Mouse (Mus musculus): ENCODE results near the gene Pcdh9. TPM values are rescaled to one million over a fixed set of nuclear protein-coding genes. Genes with fewer than 3 reads are reported as not detected.
A peak's percentile ranks its signal among the peaks of the same experiment; 100 is the strongest.

Gene Pcdh9
- total and polyA plus RNA-seq, 2 experiments: 0.01 to 0.37 TPM

DNA sequence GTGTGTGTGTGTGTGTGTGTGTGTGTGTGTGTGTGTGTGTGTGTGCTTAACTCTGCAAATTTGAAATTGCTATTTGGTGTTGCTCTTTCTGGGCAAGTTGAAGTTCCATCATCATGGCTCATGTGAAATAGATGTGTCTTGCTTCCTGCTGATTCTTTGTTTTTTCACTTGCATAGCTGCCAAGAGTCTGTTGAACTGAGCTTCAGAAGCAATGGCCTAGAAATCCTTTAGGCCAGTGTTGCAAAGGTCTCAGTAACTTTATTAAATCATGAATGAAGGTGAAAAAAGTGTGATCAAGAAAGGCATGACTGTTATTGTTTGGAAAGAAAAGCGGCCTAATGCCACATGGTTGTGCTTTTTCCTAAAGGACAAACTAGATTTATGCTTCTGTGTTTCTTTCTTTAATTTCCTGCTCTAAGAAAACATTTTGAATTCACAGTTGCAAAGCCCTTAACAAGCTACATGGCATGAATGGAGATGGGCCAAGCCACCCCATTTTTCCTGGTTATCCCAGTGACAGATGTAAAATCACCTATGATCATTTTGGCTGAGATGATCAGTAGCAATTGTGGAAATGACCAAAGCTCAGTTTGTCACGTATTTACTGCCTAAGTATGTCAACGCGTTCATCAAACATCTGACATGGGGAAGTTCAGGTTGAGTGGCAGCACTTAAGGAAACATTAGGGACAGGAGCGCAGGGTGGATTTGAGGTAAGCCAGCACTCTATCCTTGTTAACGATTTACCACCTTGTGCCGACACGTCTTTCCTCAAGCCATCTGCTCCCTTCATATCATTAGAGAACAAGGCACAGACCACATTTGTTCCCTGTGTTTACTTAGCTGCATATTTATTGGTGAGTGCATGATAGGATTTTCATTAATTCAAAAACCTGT, 850.9 kb downstream of the Pcdh9 start:
- Histone ChIP-seq H3K36me3 (ENCODE audit: control insufficient read depth, insufficient read depth, low read length) (no peaks in the 10 kb centered on the region), H3K27ac (replicated peaks; ENCODE audit: insufficient read depth, low read depth, low read length) (no peak overlapping the region), H3K4me1 (ENCODE audit: control insufficient read depth, insufficient read depth, low read length) (no peaks in the 10 kb centered on the region), H3K4me3 (ENCODE audit: insufficient read depth, low read depth, low read length) (no peak overlapping the region), H3K9ac (ENCODE audit: low read depth, low read length) (no peak overlapping the region), H3K79me2 (ENCODE audit: control insufficient read depth, insufficient read depth, low read length) (no peaks in the 10 kb centered on the region), H3K27me3 (ENCODE audit: control insufficient read depth, insufficient read depth, low read length) (no peaks in the 10 kb centered on the region)
- 82% methylated on average over 8 of the region's 8 CpGs for WGBS
- peak; percentile 33 for DNase-seq (ENCODE audit: extremely low read depth, low read depth, low spot score)
- TF ChIP-seq CTCF (IDR thresholded peaks at IDR 0.05; ENCODE audit: low read depth, low read length): no peak
- no peak for TF ChIP-seq POLR2A (IDR thresholded peaks at IDR 0.05; ENCODE audit: extremely low read depth, insufficient read depth, low read length)

DNA sequence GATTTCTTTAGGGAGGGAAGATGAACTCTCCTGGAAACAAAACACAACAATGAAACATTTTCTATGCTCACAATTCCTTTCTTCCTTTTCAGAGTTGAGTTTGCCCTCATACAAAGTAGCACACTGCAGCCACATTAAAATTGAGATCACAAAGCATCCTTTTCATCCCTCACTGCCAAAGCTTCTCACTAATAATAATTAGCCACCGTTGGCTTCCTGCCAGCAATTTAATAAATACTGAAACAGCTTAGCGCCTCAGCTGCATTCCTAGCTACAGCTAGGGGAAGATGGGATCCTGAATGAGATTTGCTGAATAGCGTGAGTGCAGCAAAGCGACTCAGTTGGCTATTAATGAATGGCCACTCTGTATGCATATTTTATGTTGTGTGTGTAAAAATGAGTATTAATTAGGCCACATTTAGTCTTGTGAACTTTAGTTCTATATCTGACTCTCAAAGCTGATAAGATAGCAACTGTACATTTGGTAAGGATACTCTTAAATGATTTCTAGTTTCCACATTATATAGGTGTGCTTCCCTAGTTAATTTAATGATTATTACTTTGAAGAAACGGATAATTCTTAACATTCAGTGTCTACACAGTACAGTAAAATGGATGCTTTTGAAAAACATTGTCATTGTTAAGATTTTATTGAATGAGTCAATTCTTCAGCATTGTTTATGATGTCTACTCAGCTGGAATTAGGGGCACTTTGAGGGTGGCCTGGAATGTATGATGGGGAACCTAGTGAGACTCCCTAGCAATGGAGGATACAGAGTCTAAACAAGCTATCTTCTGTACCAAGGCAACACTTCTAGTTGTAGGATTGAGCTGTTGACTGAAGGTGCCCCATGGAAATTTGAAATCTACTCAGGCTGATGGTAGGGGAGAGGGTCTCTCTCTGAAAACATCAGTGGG, 881.1 kb downstream of the Pcdh9 start:
- H3K4me1 ChIP-seq (ENCODE audit: control insufficient read depth, insufficient read depth, low read length): no peaks in the 10 kb centered on the region
- no peaks in the 10 kb centered on the region for H3K36me3 ChIP-seq (ENCODE audit: control insufficient read depth, insufficient read depth, low read length)
- H3K27ac ChIP-seq (replicated peaks; ENCODE audit: insufficient read depth, low read depth, low read length): no peak overlapping the region
- no peak overlapping the region for H3K9ac ChIP-seq (ENCODE audit: low read depth, low read length)
- 83% methylated on average over 5 of the region's 5 CpGs for WGBS
- no peaks in the 10 kb centered on the region for H3K79me2 ChIP-seq (ENCODE audit: control insufficient read depth, insufficient read depth, low read length)
- H3K4me3 ChIP-seq (ENCODE audit: insufficient read depth, low read depth, low read length): no peak overlapping the region
- TF ChIP-seq POLR2A (IDR thresholded peaks at IDR 0.05; ENCODE audit: extremely low read depth, insufficient read depth, low read length): no peak
- TF ChIP-seq CTCF (IDR thresholded peaks at IDR 0.05; ENCODE audit: low read depth, low read length): no peak
- no peak for DNase-seq (ENCODE audit: extremely low read depth, low read depth, low spot score)
- H3K27me3 ChIP-seq (ENCODE audit: control insufficient read depth, insufficient read depth, low read length): no peaks in the 10 kb centered on the region

Measured in liver, adult 2 months (tissue).